Mouse (Mus musculus) neural tube, embryonic 11.5 days (tissue): ENCODE results near the gene Fam198a. TPM values are rescaled to one million over a fixed set of nuclear protein-coding genes. Genes with fewer than 3 reads are reported as not detected.
A peak's percentile ranks its signal among the peaks of the same experiment; 100 is the strongest.

Source experiments
- ATAC-seq: fragments of 200-750 bp; cut with Nextera tagmentation; 2 replicates; pipeline ENCODE4 v1.8.0; 2017; ENCODE audit warnings: moderate number of reproducible peaks, mild to moderate bottlenecking, moderate TSS enrichment, moderate library complexity; ENCODE audit not compliant: insufficient read depth, low FRiP score, low TSS enrichment
- DNase-seq: peaks from one replicate; pipeline ENCODE4 v3.0.0-alpha.2; 2015; ENCODE audit warnings: low spot score
- H3K27ac ChIP-seq: fragments of 300-500 bp; sonication (generic); 2 replicates; pipeline ENCODE4 v1.5.1; 2014; ENCODE audit warnings: low read depth, mild to moderate bottlenecking, low read length
- H3K27me3 ChIP-seq: fragments of 300-500 bp; sonication (generic); 2 replicates; pipeline ENCODE4 v1.6.1; 2014; ENCODE audit warnings: mild to moderate bottlenecking, low read length, mixed read lengths; ENCODE audit not compliant: control insufficient read depth, insufficient read depth
- H3K36me3 ChIP-seq: fragments of 300-500 bp; sonication (generic); 2 replicates; pipeline ENCODE4 v1.6.1; 2014; ENCODE audit warnings: mild to moderate bottlenecking, low read length, moderate library complexity, mixed read lengths; ENCODE audit not compliant: control insufficient read depth, insufficient read depth
- H3K4me1 ChIP-seq: fragments of 300-500 bp; sonication (generic); 2 replicates; pipeline ENCODE4 v1.6.1; 2014; ENCODE audit warnings: low read length, mixed read lengths; ENCODE audit not compliant: control insufficient read depth, insufficient read depth
- H3K4me2 ChIP-seq: fragments of 300-500 bp; sonication (generic); 2 replicates; pipeline ENCODE4 v1.6.1; 2014; ENCODE audit warnings: low read depth, mild to moderate bottlenecking, moderate library complexity
- H3K4me3 ChIP-seq: fragments of 300-500 bp; sonication (generic); 2 replicates; pipeline ENCODE4 v1.5.1; 2014; ENCODE audit warnings: low read depth, low read length
- H3K9ac ChIP-seq: fragments of 300-500 bp; sonication (generic); 2 replicates; pipeline ENCODE4 v1.6.1; 2014; ENCODE audit warnings: mild to moderate bottlenecking, low read length
- H3K9me3 ChIP-seq: fragments of 300-500 bp; sonication (generic); 2 replicates; pipeline ENCODE4 v1.6.1; 2016; ENCODE audit warnings: low read length; ENCODE audit not compliant: control insufficient read depth
- WGBS: fragments of 180-500 bp; shearing (Covaris S2); extraction: QIAGEN DNeasy Blood & Tissue Kit; methylation state at CpG from one replicate; pipeline ENCODE4 v1.1.7; 2014; 5-methylcytosine and 5-hydroxymethylcytosine counted together
- polyA plus RNA-seq: library from polyadenylated mRNA; unstranded; fragments of >200 nt; fragmentation: Nextera tagmentation; extraction: Ambion mirVana; gene quantifications from 2 replicates; pipeline ENCODE4 v1.2.1, GENCODE M21; 2014

The Fam198a gene
- polyA plus RNA-seq, 1 experiment from 2014 or later, result 0.66 TPM

DNA sequence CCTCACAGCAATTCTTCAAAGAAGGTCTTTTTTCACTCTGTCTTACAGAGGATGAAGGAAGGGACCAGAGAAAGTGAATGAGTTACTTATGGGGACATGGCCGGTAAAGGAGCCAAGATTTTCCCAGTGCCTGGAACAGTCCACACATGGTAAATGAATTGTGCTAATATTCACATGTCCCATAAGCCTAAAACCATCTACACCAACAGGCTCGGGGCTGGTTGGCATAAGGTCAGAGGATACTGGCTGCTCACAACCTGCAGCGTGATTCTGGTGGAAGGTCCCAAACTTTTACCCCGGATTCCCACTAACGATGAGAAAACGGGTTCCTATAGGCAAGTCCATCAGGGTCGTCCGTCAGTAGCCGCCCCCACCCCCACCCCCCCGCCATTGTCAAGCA, 44.3 kb downstream of the Fam198a start:
- H3K27me3 ChIP-seq, result no peaks in the 10 kb centered on the region
- 21% methylated on average over 10 of the region's 10 CpGs for WGBS
- H3K27ac ChIP-seq, result no peak overlapping the region
- DNase-seq (no peak), ATAC-seq (no peak)
- peak overlapping the region; percentile 93 for H3K4me2 ChIP-seq
- H3K36me3 ChIP-seq, result no peaks in the 10 kb centered on the region
- 0 out of 2 replicates have a peak, but pooled peaks cover 6% of the 10 kb centered on the region for H3K4me1 ChIP-seq
- peak overlapping the region; percentile 83 for H3K4me3 ChIP-seq
- H3K9me3 ChIP-seq, result no peaks in the 10 kb centered on the region
- H3K9ac ChIP-seq, result peak overlapping the region; percentile 82

- Histone ChIP-seq H3K27me3 (no peaks in the 10 kb centered on the region), H3K4me3 (peak overlapping the region; percentile 83), H3K4me1 (0 out of 2 replicates have a peak, but pooled peaks cover 2% of the 10 kb centered on the region), H3K9ac (peak overlapping the region; percentile 82), H3K36me3 (no peaks in the 10 kb centered on the region), H3K27ac (no peak overlapping the region), H3K9me3 (no peaks in the 10 kb centered on the region), H3K4me2 (peak overlapping the region; percentile 93)
- 0% methylated on average over 53 of the region's 53 CpGs for WGBS
- DNase-seq (peak; percentile 86), ATAC-seq (peak; percentile 83)
Measured at GRCm38 (mm10) chr9:121995508-121996131, 44.8 kb downstream of the Fam198a start.

GRCm38 (mm10) chr9:121997010-121997409, 46.2 kb downstream of the Fam198a start, which contains the start of gene Pomgnt2:
Gene Pomgnt2, minus strand, starts transcription at chr9:121997110.
- 0 out of 2 replicates have a peak, but pooled peaks cover 2% of the 10 kb centered on the region for H3K4me1 ChIP-seq
- no peaks in the 10 kb centered on the region for H3K36me3 ChIP-seq
- no peak for DNase-seq
- H3K27me3 ChIP-seq, result no peaks in the 10 kb centered on the region
- no peak within 1 kb of the TSS; the same call in 1 of the 2 replicates for H3K9ac ChIP-seq
- H3K27ac ChIP-seq, result no peak within 1 kb of the TSS
- H3K4me2 ChIP-seq, result peak within 1 kb of the TSS; percentile 93
- peak within 1 kb of the TSS; percentile 83 for H3K4me3 ChIP-seq
- no peaks in the 10 kb centered on the region for H3K9me3 ChIP-seq
- no peak for ATAC-seq

DNA sequence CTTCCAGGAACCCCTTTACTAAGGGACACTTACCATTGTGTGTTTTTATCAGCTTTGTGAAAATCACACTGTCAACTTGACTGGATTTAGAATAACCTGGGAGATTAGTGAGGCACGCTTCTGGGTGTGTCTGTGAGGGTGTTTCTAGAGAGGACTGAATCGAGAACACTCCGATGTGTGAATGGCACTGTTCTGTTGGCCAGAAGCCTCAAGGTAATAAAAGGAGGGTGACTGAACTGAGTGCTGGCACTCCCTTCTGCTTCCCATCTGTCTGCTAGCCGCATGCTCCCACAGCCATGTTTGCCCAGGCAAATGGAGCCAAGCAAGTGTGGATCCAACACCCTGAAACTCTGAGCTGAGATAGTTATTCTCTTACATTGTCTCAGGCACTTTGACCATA, 47.2 kb downstream of the Fam198a start:
- DNase-seq (no peak), ATAC-seq (no peak)
- Histone ChIP-seq H3K4me3 (no peak overlapping the region), H3K4me2 (no peak overlapping the region), H3K27ac (no peak overlapping the region), H3K9ac (no peak overlapping the region), H3K27me3 (no peaks in the 10 kb centered on the region), H3K36me3 (no peaks in the 10 kb centered on the region), H3K9me3 (no peaks in the 10 kb centered on the region), H3K4me1 (0 out of 2 replicates have a peak, but pooled peaks cover 2% of the 10 kb centered on the region)
- 73% methylated on average over 4 of the region's 4 CpGs for WGBS

- WGBS, result 91% methylated on average over 2 of the region's 2 CpGs
- no peak for DNase-seq
Measured at GRCm38 (mm10) chr9:122006175-122006574, 55.4 kb downstream of the Fam198a start.

GRCm38 (mm10) chr9:122006609-122007008, 55.8 kb downstream of the Fam198a start:
- peak; percentile 56 for DNase-seq
- Histone ChIP-seq H3K9ac (no peak overlapping the region), H3K9me3 (no peaks in the 10 kb centered on the region), H3K36me3 (no peaks in the 10 kb centered on the region), H3K27me3 (no peaks in the 10 kb centered on the region), H3K27ac (no peak overlapping the region), H3K4me3 (no peak overlapping the region), H3K4me1 (no peaks in the 10 kb centered on the region), H3K4me2 (no peak overlapping the region)
- WGBS, result 18% methylated on average over 7 of the region's 7 CpGs
- no peak for ATAC-seq

More at GRCm38 (mm10) chr9:122006175-122006574, 55.4 kb downstream of the Fam198a start:
- Histone ChIP-seq H3K36me3 (no peaks in the 10 kb centered on the region), H3K4me2 (no peak overlapping the region), H3K4me3 (no peak overlapping the region), H3K9me3 (no peaks in the 10 kb centered on the region), H3K4me1 (no peaks in the 10 kb centered on the region), H3K9ac (no peak overlapping the region), H3K27ac (no peak overlapping the region), H3K27me3 (no peaks in the 10 kb centered on the region)
- ATAC-seq, result no peak

GRCm38 (mm10) chr9:122008876-122009275, 58.1 kb downstream of the Fam198a start:
- ATAC-seq, result no peak
- H3K4me1 ChIP-seq, result no peaks in the 10 kb centered on the region
- no peak overlapping the region for H3K4me2 ChIP-seq
- WGBS, result 26% methylated on average over 2 of the region's 2 CpGs
- DNase-seq, result no peak
- H3K4me3 ChIP-seq, result no peak overlapping the region
- H3K27me3 ChIP-seq, result no peaks in the 10 kb centered on the region
- no peaks in the 10 kb centered on the region for H3K9me3 ChIP-seq
- no peak overlapping the region for H3K27ac ChIP-seq
- H3K36me3 ChIP-seq, result no peaks in the 10 kb centered on the region
- H3K9ac ChIP-seq, result no peak overlapping the region

GRCm38 (mm10) chr9:122010751-122011150, 60.0 kb downstream of the Fam198a start:
- Histone ChIP-seq H3K4me1 (no peaks in the 10 kb centered on the region), H3K27ac (no peak overlapping the region)

GRCm38 (mm10) chr9:122012816-122013215, 62.0 kb downstream of the Fam198a start:
- H3K4me2 ChIP-seq, result no peak overlapping the region
- no peak overlapping the region for H3K9ac ChIP-seq
- no peak overlapping the region for H3K27ac ChIP-seq
- no peak for ATAC-seq
- no peaks in the 10 kb centered on the region for H3K36me3 ChIP-seq
- H3K9me3 ChIP-seq, result no peaks in the 10 kb centered on the region
- WGBS, result 90% methylated on average over 2 of the region's 2 CpGs
- no peak overlapping the region for H3K4me3 ChIP-seq
- no peaks in the 10 kb centered on the region for H3K27me3 ChIP-seq
- no peak for DNase-seq
- no peaks in the 10 kb centered on the region for H3K4me1 ChIP-seq

More at GRCm38 (mm10) chr9:122010751-122011150, 60.0 kb downstream of the Fam198a start:
- WGBS, result 90% methylated on average over 2 of the region's 2 CpGs
- H3K36me3 ChIP-seq, result no peaks in the 10 kb centered on the region
- DNase-seq (no peak), ATAC-seq (no peak)
- no peaks in the 10 kb centered on the region for H3K27me3 ChIP-seq
- no peak overlapping the region for H3K9ac ChIP-seq
- H3K4me2 ChIP-seq, result no peak overlapping the region
- no peak overlapping the region for H3K4me3 ChIP-seq
- H3K9me3 ChIP-seq, result no peaks in the 10 kb centered on the region
